Mouse (Mus musculus) embryonic facial prominence, embryonic 13.5 days (tissue): ENCODE results near the gene Serpina3n. TPM values are rescaled to one million over a fixed set of nuclear protein-coding genes. Genes with fewer than 3 reads are reported as not detected.
A peak's percentile ranks its signal among the peaks of the same experiment; 100 is the strongest.
"Not testable (repeated sequence)": the region's sequence is repeated elsewhere in the genome, so short reads cannot be mapped to it uniquely, and the experiment has no call there.

Experiments used
- ATAC-seq: fragments of 200-750 bp; cut with Nextera tagmentation; 2 replicates; pipeline ENCODE4 v1.8.0; 2017; ENCODE audit warnings: low read depth; ENCODE audit not compliant: insufficient number of reproducible peaks, insufficient read depth, low FRiP score, low TSS enrichment
- H3K27ac ChIP-seq: fragments of 300-500 bp; sonication (generic); 2 replicates; pipeline ENCODE4 v1.5.1; 2015; ENCODE audit warnings: moderate library complexity, mild to moderate bottlenecking, inconsistent platforms
- H3K27me3 ChIP-seq: fragments of 300-500 bp; sonication (generic); 2 replicates; pipeline ENCODE4 v1.6.1; 2015; ENCODE audit warnings: mild to moderate bottlenecking, inconsistent platforms
- H3K36me3 ChIP-seq: fragments of 300-500 bp; sonication (generic); 2 replicates; pipeline ENCODE4 v1.6.1; 2015; ENCODE audit warnings: mild to moderate bottlenecking, inconsistent platforms
- H3K4me1 ChIP-seq: fragments of 300-500 bp; sonication (generic); 2 replicates; pipeline ENCODE4 v1.6.1; 2015; ENCODE audit warnings: inconsistent platforms
- H3K4me2 ChIP-seq: fragments of 300-500 bp; sonication (generic); 2 replicates; pipeline ENCODE4 v1.6.1; 2015; ENCODE audit warnings: moderate library complexity, mild to moderate bottlenecking, inconsistent platforms
- H3K4me3 ChIP-seq: fragments of 300-500 bp; sonication (generic); 2 replicates; pipeline ENCODE4 v1.5.1; 2015; ENCODE audit warnings: mild to moderate bottlenecking, inconsistent platforms
- H3K9ac ChIP-seq: fragments of 300-500 bp; sonication (generic); 2 replicates; pipeline ENCODE4 v1.6.1; 2015; ENCODE audit warnings: mild to moderate bottlenecking, inconsistent platforms
- H3K9me3 ChIP-seq: fragments of 300-500 bp; sonication (generic); 2 replicates; pipeline ENCODE4 v1.6.1; 2016; ENCODE audit warnings: inconsistent platforms
- WGBS: fragments of 180-500 bp; shearing (Covaris S2); methylation state at CpG from one replicate; pipeline ENCODE4 v1.1.7; 2015; ENCODE audit warnings: mixed read lengths; 5-methylcytosine and 5-hydroxymethylcytosine counted together
- polyA plus RNA-seq: library from polyadenylated mRNA; unstranded; fragments of >200 nt; fragmentation: Nextera tagmentation; extraction: Ambion mirVana; gene quantifications from 2 replicates; pipeline ENCODE4 v1.2.1, GENCODE M21; 2015

Gene Serpina3n
- polyA plus RNA-seq, 1 experiment from 2014 or later = not detected

GRCm38 (mm10) chr12:104440087-104440760, 33.7 kb downstream of the Serpina3n start:
- Histone ChIP-seq H3K4me3 (no peak overlapping the region), H3K36me3 (no peaks in the 10 kb centered on the region), H3K27ac (no peak overlapping the region), H3K9me3 (no peaks in the 10 kb centered on the region), H3K9ac (peak overlapping the region; percentile 46; the same call in 1 of the 2 replicates), H3K27me3 (peaks cover 20% of the 10 kb centered on the region), H3K4me2 (peak overlapping the region; percentile 31), H3K4me1 (peaks cover 4% of the 10 kb centered on the region; the same call in 1 of the 2 replicates)
- ATAC-seq = peak; percentile 50; the same call in 1 of the 2 replicates
- 10% methylated on average over 22 of the region's 22 CpGs for WGBS

- H3K9ac ChIP-seq = no peak overlapping the region
Measured at GRCm38 (mm10) chr12:104443716-104444115, 37.2 kb downstream of the Serpina3n start.

GRCm38 (mm10) chr12:104447056-104447455, 40.5 kb downstream of the Serpina3n start:
- peak; percentile 15; the same call in 1 of the 2 replicates for ATAC-seq
- 34% methylated on average over 25 of the region's 25 CpGs for WGBS

More at GRCm38 (mm10) chr12:104443716-104444115, 37.2 kb downstream of the Serpina3n start:
- 86% methylated on average over 11 of the region's 11 CpGs for WGBS
- Histone ChIP-seq H3K27me3 (peaks cover 8% of the 10 kb centered on the region), H3K4me2 (no peak overlapping the region), H3K4me3 (no peak overlapping the region), H3K4me1 (peaks cover 28% of the 10 kb centered on the region), H3K27ac (no peak overlapping the region), H3K9me3 (no peaks in the 10 kb centered on the region), H3K36me3 (no peaks in the 10 kb centered on the region)
- ATAC-seq = no peak

GRCm38 (mm10) chr12:104448099-104448498, 41.6 kb downstream of the Serpina3n start:
- WGBS = 26% methylated on average over 13 of the region's 13 CpGs
- Histone ChIP-seq H3K27me3 (peaks cover 9% of the 10 kb centered on the region), H3K4me2 (peak overlapping the region; percentile 3; the same call in 1 of the 2 replicates), H3K9ac (no peak overlapping the region), H3K9me3 (no peaks in the 10 kb centered on the region), H3K4me3 (no peak overlapping the region), H3K27ac (no peak overlapping the region), H3K36me3 (no peaks in the 10 kb centered on the region), H3K4me1 (peaks cover 35% of the 10 kb centered on the region)
- ATAC-seq = no peak

More at GRCm38 (mm10) chr12:104447056-104447455, 40.5 kb downstream of the Serpina3n start:
- Histone ChIP-seq H3K4me3 (peak overlapping the region; percentile 7; the same call in 1 of the 2 replicates), H3K4me2 (peak overlapping the region; percentile 47), H3K4me1 (peaks cover 31% of the 10 kb centered on the region)
- H3K9ac ChIP-seq, H3K27me3 ChIP-seq, H3K27ac ChIP-seq, H3K36me3 ChIP-seq, H3K9me3 ChIP-seq: not testable (repeated sequence)

- peak; percentile 29; the same call in 1 of the 2 replicates for ATAC-seq
- no peak overlapping the region for H3K4me2 ChIP-seq
Measured at GRCm38 (mm10) chr12:104450257-104450656, 43.7 kb downstream of the Serpina3n start.

GRCm38 (mm10) chr12:104453002-104453401, 46.5 kb downstream of the Serpina3n start:
- no peak overlapping the region for H3K9ac ChIP-seq
- H3K9me3 ChIP-seq = no peaks in the 10 kb centered on the region
- peaks cover 18% of the 10 kb centered on the region for H3K4me1 ChIP-seq
- no peak overlapping the region for H3K4me2 ChIP-seq
- 39% methylated on average over 1 of the region's 1 CpGs for WGBS
- H3K27me3 ChIP-seq = peaks cover 12% of the 10 kb centered on the region
- no peaks in the 10 kb centered on the region for H3K36me3 ChIP-seq
- no peak overlapping the region for H3K27ac ChIP-seq
- no peak overlapping the region for H3K4me3 ChIP-seq
- ATAC-seq = no peak

More at GRCm38 (mm10) chr12:104450257-104450656, 43.7 kb downstream of the Serpina3n start:
- H3K4me3 ChIP-seq = no peak overlapping the region
- H3K36me3 ChIP-seq = no peaks in the 10 kb centered on the region
- WGBS = 54% methylated on average over 10 of the region's 10 CpGs
- peaks cover 35% of the 10 kb centered on the region for H3K4me1 ChIP-seq
- peaks cover 12% of the 10 kb centered on the region for H3K27me3 ChIP-seq
- no peaks in the 10 kb centered on the region for H3K9me3 ChIP-seq
- H3K27ac ChIP-seq = peak overlapping the region; percentile 34; the same call in 1 of the 2 replicates
- no peak overlapping the region for H3K9ac ChIP-seq

- Histone ChIP-seq H3K4me2 (no peak overlapping the region), H3K27ac (no peak overlapping the region), H3K4me3 (no peak overlapping the region), H3K9ac (no peak overlapping the region), H3K4me1 (peaks cover 18% of the 10 kb centered on the region), H3K36me3 (no peaks in the 10 kb centered on the region), H3K27me3 (peaks cover 4% of the 10 kb centered on the region; the same call in 1 of the 2 replicates), H3K9me3 (no peaks in the 10 kb centered on the region)
- no peak for ATAC-seq
- 63% methylated on average over 6 of the region's 6 CpGs for WGBS
Measured at GRCm38 (mm10) chr12:104459377-104459776, 52.8 kb downstream of the Serpina3n start.

GRCm38 (mm10) chr12:104461372-104461771, 54.8 kb downstream of the Serpina3n start:
- Histone ChIP-seq H3K36me3 (no peaks in the 10 kb centered on the region), H3K9me3 (no peaks in the 10 kb centered on the region), H3K9ac (no peak overlapping the region), H3K27ac (no peak overlapping the region), H3K4me2 (no peak overlapping the region), H3K4me1 (peaks cover 26% of the 10 kb centered on the region), H3K27me3 (peaks cover 4% of the 10 kb centered on the region; the same call in 1 of the 2 replicates), H3K4me3 (no peak overlapping the region)
- WGBS = 22% methylated on average over 8 of the region's 8 CpGs
- ATAC-seq = no peak

Other genes with a start within 250 kb of the Serpina3n start
- gene Serpina3f, start 192.2 kb upstream of the Serpina3n start, polyA plus RNA-seq = not detected in 2 replicates
- 0.84 and 1.0 TPM in 2 replicates for gene Serpina3g, start 170.5 kb upstream of the Serpina3n start, polyA plus RNA-seq
- 0.21 and 0.26 TPM in 2 replicates for gene Serpina3i, start 143.6 kb upstream of the Serpina3n start, polyA plus RNA-seq
- not detected in 2 replicates for gene Serpina3j, start 92.2 kb upstream of the Serpina3n start, polyA plus RNA-seq
- not detected in 2 replicates for gene Serpina3k, start 68.2 kb upstream of the Serpina3n start, polyA plus RNA-seq
- not detected in 2 replicates for gene Serpina3m, start 68.2 kb upstream of the Serpina3n start, polyA plus RNA-seq
- 19.0 and 22.0 TPM in 2 replicates for gene Gsc, start 66.6 kb downstream of the Serpina3n start, polyA plus RNA-seq